Mouse (Mus musculus): ENCODE measurements around the gene Wnt8b. TPM values are rescaled to one million over a fixed set of nuclear protein-coding genes. Genes with fewer than 3 reads are reported as not detected.

Wnt8b gene
- total and polyA plus RNA-seq, 3 experiments: not detected

DNA sequence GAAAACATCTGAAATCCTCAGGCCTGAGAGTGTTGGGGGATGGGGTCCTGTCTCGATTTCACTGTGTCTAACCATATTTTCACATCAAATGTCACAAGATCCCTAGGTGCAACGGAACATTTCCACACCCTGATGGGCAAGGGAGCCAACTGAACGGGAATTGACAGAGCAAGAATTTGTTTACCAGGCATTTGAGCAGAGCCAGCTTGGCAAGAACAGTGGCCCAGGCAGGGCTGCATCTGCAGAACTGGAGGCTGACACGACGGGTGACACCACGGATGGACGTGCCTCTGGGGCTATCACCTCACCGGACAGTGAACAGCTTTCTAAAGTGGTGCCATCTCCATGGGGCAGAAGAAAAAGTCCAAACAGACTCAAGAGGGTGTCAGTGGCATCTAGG, 44.1 kb downstream of the Wnt8b start:
- DNase-seq (ENCODE audit: low read depth, low spot score): no peak
- no peaks in the 10 kb centered on the region for H3K27me3 ChIP-seq (ENCODE audit: control insufficient read depth in 1 of 2, insufficient read depth in 2 of 2, low read length in 2 of 2)
- H3K79me2 ChIP-seq (ENCODE audit: control insufficient read depth, insufficient read depth, low read length, poor library complexity): no peaks in the 10 kb centered on the region
- H3K4me3 ChIP-seq (ENCODE audit: control insufficient read depth in 1 of 2, insufficient read depth in 1 of 2, low read depth in 2 of 2, low read length in 2 of 2): no peak overlapping the region
- no peak for TF ChIP-seq CHD1 (IDR thresholded peaks at IDR 0.05; ENCODE audit: low read depth, low read length)
- no peak for TF ChIP-seq ZNF384 (IDR thresholded peaks at IDR 0.05; ENCODE audit: low read depth, low read length)
- no peak for TF ChIP-seq POLR2A (IDR thresholded peaks at IDR 0.05; ENCODE audit: control insufficient read depth in 1 of 2, insufficient read depth in 1 of 2, low read depth in 1 of 2, low read length in 2 of 2, poor library complexity in 1 of 2)
- TF ChIP-seq ETS1 (IDR thresholded peaks at IDR 0.05; ENCODE audit: low read depth, low read length): no peak
- TF ChIP-seq EP300 (IDR thresholded peaks at IDR 0.05; ENCODE audit: low read depth in 1 of 2, low read length in 2 of 2): no peak
- TF ChIP-seq MAFK (IDR thresholded peaks at IDR 0.05; ENCODE audit: borderline replicate concordance, low read depth, low read length): no peak
- TF ChIP-seq KAT2A (conservative IDR thresholded peaks at IDR 0.05; ENCODE audit: low read depth, low read length): no peak
- no peaks in the 10 kb centered on the region for H3K9me3 ChIP-seq (replicated peaks; ENCODE audit: insufficient read depth, low read length)
- no peaks in the 10 kb centered on the region for H3K36me3 ChIP-seq (ENCODE audit: control insufficient read depth in 1 of 2, insufficient read depth in 2 of 2, low read length in 2 of 2)
- H3K9ac ChIP-seq (ENCODE audit: control insufficient read depth, low read depth, low read length, poor library complexity, severe bottlenecking): no peak overlapping the region
- no peaks in the 10 kb centered on the region for H3K4me1 ChIP-seq (ENCODE audit: control insufficient read depth in 1 of 2, insufficient read depth in 2 of 2, low read length in 2 of 2)
- H3K27ac ChIP-seq (ENCODE audit: control insufficient read depth, low read depth, low read length): no peak overlapping the region

DNA sequence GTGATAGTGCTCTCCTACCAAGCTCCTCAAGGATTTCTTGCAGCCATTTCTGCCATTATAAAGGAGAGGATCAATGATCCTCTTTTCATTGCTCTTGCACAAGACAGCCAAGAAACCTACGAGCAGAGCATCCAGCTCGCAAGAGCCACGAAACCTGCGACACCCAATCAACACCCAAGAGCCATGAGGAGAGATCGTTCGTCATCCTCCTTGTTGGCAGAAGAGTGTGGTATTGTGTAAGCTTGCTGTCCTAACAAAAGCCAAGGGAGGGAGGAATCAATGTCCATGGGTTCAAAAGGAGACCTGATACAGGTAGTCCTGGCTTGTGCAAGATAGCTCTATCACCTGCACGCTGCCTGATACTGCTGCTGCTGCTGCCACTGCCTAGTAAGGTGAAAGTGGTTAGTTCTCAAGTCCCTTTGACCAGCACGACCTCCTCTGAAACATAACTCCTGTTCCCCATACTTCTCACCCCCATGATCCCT, 49.5 kb downstream of the Wnt8b start:
- Histone ChIP-seq H3K9me3 (replicated peaks; ENCODE audit: insufficient read depth, low read length) (no peaks in the 10 kb centered on the region), H3K9ac (ENCODE audit: control insufficient read depth, low read depth, low read length, poor library complexity, severe bottlenecking) (no peak overlapping the region), H3K4me3 (ENCODE audit: control insufficient read depth in 1 of 2, insufficient read depth in 1 of 2, low read depth in 2 of 2, low read length in 2 of 2) (no peak overlapping the region), H3K79me2 (ENCODE audit: control insufficient read depth, insufficient read depth, low read length, poor library complexity) (no peaks in the 10 kb centered on the region), H3K36me3 (ENCODE audit: control insufficient read depth in 1 of 2, insufficient read depth in 2 of 2, low read length in 2 of 2) (no peaks in the 10 kb centered on the region), H3K27me3 (ENCODE audit: control insufficient read depth in 1 of 2, insufficient read depth in 2 of 2, low read length in 2 of 2) (no peaks in the 10 kb centered on the region), H3K27ac (ENCODE audit: control insufficient read depth, low read depth, low read length) (no peak overlapping the region), H3K4me1 (ENCODE audit: control insufficient read depth in 1 of 2, insufficient read depth in 2 of 2, low read length in 2 of 2) (no peaks in the 10 kb centered on the region)
- TF ChIP-seq SIN3A (IDR thresholded peaks at IDR 0.05; ENCODE audit: low read length) (no peak), MAX (IDR thresholded peaks at IDR 0.05; ENCODE audit: low read length) (no peak)
- DNase-seq (ENCODE audit: low read depth, low spot score): no peak

DNA sequence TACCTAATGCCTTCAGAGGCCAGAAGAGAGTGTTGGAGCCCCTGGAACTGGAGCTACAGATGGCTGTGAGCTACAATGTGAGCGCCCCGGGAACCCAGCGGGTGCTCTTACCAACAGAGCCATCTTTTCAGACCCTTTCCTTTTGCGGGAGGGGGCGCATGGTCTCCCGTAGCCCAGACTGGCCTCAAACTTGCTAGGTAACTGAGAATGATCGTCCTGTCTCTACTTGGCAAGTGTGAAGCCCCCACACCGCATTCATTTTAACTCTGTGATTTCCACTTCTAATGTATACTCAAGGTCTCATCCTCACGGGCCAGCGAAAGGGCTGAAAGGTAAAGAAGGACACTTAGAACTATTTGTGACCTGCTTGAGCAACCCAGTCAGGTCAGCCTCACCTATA, 51.1 kb downstream of the Wnt8b start:
- TF ChIP-seq RAD21 (IDR thresholded peaks at IDR 0.05; ENCODE audit: low read depth, low read length) (no peak), HCFC1 (IDR thresholded peaks at IDR 0.05; ENCODE audit: low read depth, low read length) (no peak), GATA1 (IDR thresholded peaks at IDR 0.05; ENCODE audit: low read depth, low read length) (no peak), MYB (IDR thresholded peaks at IDR 0.05; ENCODE audit: low read depth, low read length) (no peak), ELF1 (IDR thresholded peaks at IDR 0.05; ENCODE audit: low read depth, low read length) (no peak), JUND (IDR thresholded peaks at IDR 0.05; ENCODE audit: low read depth, low read length) (no peak), TAL1 (IDR thresholded peaks at IDR 0.05; ENCODE audit: low read length) (no peak)
- no peaks in the 10 kb centered on the region; a peak in 1 of 4 replicates for H3K36me3 ChIP-seq (ENCODE audit: control insufficient read depth in 1 of 2, insufficient read depth in 2 of 2, low read length in 2 of 2)
- H3K4me1 ChIP-seq (ENCODE audit: control insufficient read depth in 1 of 2, insufficient read depth in 2 of 2, low read length in 2 of 2): no peaks in the 10 kb centered on the region
- no peak for DNase-seq (ENCODE audit: low read depth, low spot score)
- H3K27ac ChIP-seq (ENCODE audit: control insufficient read depth, low read depth, low read length): no peak overlapping the region
- H3K4me3 ChIP-seq (ENCODE audit: control insufficient read depth in 1 of 2, insufficient read depth in 1 of 2, low read depth in 2 of 2, low read length in 2 of 2): no peak overlapping the region
- H3K79me2 ChIP-seq (ENCODE audit: control insufficient read depth, insufficient read depth, low read length, poor library complexity): no peaks in the 10 kb centered on the region
- H3K9ac ChIP-seq (ENCODE audit: control insufficient read depth, low read depth, low read length, poor library complexity, severe bottlenecking): no peak overlapping the region
- H3K9me3 ChIP-seq (replicated peaks; ENCODE audit: insufficient read depth, low read length): no peaks in the 10 kb centered on the region
- no peaks in the 10 kb centered on the region for H3K27me3 ChIP-seq (ENCODE audit: control insufficient read depth in 1 of 2, insufficient read depth in 2 of 2, low read length in 2 of 2)
